Mouse (Mus musculus) brain, embryonic 14.5 days (tissue): Measurements from ENCODE around the gene Sel1l. TPM values are rescaled to one million over a fixed set of nuclear protein-coding genes. Genes with fewer than 3 reads are reported as not detected.
A peak's percentile ranks its signal among the peaks of the same experiment; 100 is the strongest.
"Not testable (repeated sequence)": the region's sequence is repeated elsewhere in the genome, so short reads cannot be mapped to it uniquely, and the experiment has no call there.

Experiments used
- DNase-seq: peaks from one replicate; pipeline ENCODE4 v3.0.0-alpha.2; 2011; ENCODE audit warnings: low read depth
- CTCF ChIP-seq: fragments of 200-500 bp; IDR thresholded peaks from 2 replicates; pipeline ENCODE4 v1.5.1; 2012; ENCODE audit warnings: inconsistent platforms, mild to moderate bottlenecking, moderate library complexity, borderline replicate concordance; ENCODE audit not compliant: insufficient read depth, insufficient read length; ENCODE audit errors: extremely low read depth
- POLR2A ChIP-seq: fragments of 200-500 bp; IDR thresholded peaks from 2 replicates; pipeline ENCODE4 v1.6.1; 2012; ENCODE audit warnings: mild to moderate bottlenecking, inconsistent platforms, borderline replicate concordance; ENCODE audit not compliant: poor library complexity, insufficient read depth, insufficient read length, severe bottlenecking; ENCODE audit errors: extremely low read depth
- polyA plus RNA-seq: library from polyadenylated mRNA; depleted of rRNA; stranded (reverse); fragments of >200 nt; gene quantifications from 2 replicates; pipeline ENCODE4 v1.2.3, GENCODE M21; 2012

The Sel1l gene
- polyA plus RNA-seq, 1 experiment = 67.8 TPM

GRCm38 (mm10) chr12:91808911-91809310, 40.0 kb downstream of the Sel1l start:
- TF ChIP-seq POLR2A (no peak), CTCF (no peak)
- no peak for DNase-seq

GRCm38 (mm10) chr12:91807761-91808160, 41.2 kb downstream of the Sel1l start:
- TF ChIP-seq CTCF = no peak
- no peak for TF ChIP-seq POLR2A
- no peak for DNase-seq

GRCm38 (mm10) chr12:91807095-91807494, 41.9 kb downstream of the Sel1l start:
- TF ChIP-seq CTCF (no peak), POLR2A (no peak)
- no peak for DNase-seq

- TF ChIP-seq POLR2A = no peak
- no peak for TF ChIP-seq CTCF
- no peak for DNase-seq
Measured at GRCm38 (mm10) chr12:91804262-91804661, 44.7 kb downstream of the Sel1l start.

GRCm38 (mm10) chr12:91803207-91803932, 45.6 kb downstream of the Sel1l start:
- DNase-seq = peak; percentile 39
- TF ChIP-seq CTCF = no peak
- TF ChIP-seq POLR2A = no peak

- no peak for TF ChIP-seq CTCF
- TF ChIP-seq POLR2A = no peak
- DNase-seq = no peak
Measured at GRCm38 (mm10) chr12:91802586-91803206, 46.3 kb downstream of the Sel1l start.

- DNase-seq = no peak
- no peak for TF ChIP-seq POLR2A
- no peak for TF ChIP-seq CTCF
Measured at GRCm38 (mm10) chr12:91800861-91801385, 48.0 kb downstream of the Sel1l start.

GRCm38 (mm10) chr12:91799821-91800335, 49.1 kb downstream of the Sel1l start:
- no peak for DNase-seq
- no peak for TF ChIP-seq POLR2A
- TF ChIP-seq CTCF = no peak

GRCm38 (mm10) chr12:91799379-91799773, 49.6 kb downstream of the Sel1l start:
- TF ChIP-seq CTCF = peak; percentile 62; the same call in 1 of the 2 replicates
- no peak for TF ChIP-seq POLR2A
- DNase-seq = peak; percentile 44

- TF ChIP-seq POLR2A (no peak), CTCF (no peak)
- peak; percentile 34 for DNase-seq
Measured at GRCm38 (mm10) chr12:91798720-91799378, 50.1 kb downstream of the Sel1l start.

GRCm38 (mm10) chr12:91796774-91797173, 52.2 kb downstream of the Sel1l start:
- no peak for TF ChIP-seq POLR2A
- no peak for TF ChIP-seq CTCF
- DNase-seq = no peak

- no peak for DNase-seq
Measured at GRCm38 (mm10) chr12:91793266-91793665, 55.7 kb downstream of the Sel1l start.

GRCm38 (mm10) chr12:91791822-91792221, 57.1 kb downstream of the Sel1l start:
- TF ChIP-seq POLR2A (no peak), CTCF (no peak)
- DNase-seq = no peak

More at GRCm38 (mm10) chr12:91793266-91793665, 55.7 kb downstream of the Sel1l start:
- TF ChIP-seq POLR2A = no peak

- TF ChIP-seq POLR2A (no peak), CTCF (peak; percentile 63; the same call in 1 of the 2 replicates)
- peak; percentile 68 for DNase-seq
Measured at GRCm38 (mm10) chr12:91789801-91790200, 59.2 kb downstream of the Sel1l start.

GRCm38 (mm10) chr12:91788446-91788845, 60.5 kb downstream of the Sel1l start:
- not testable (repeated sequence) for DNase-seq
